Mouse (Mus musculus) subcutaneous adipose tissue, adult 2 months (tissue): Measurements from ENCODE around the gene Ifi208. TPM values are rescaled to one million over a fixed set of nuclear protein-coding genes. Genes with fewer than 3 reads are reported as not detected.

Experiments used
- polyA plus RNA-seq: library from polyadenylated mRNA; depleted of rRNA; stranded (reverse); fragments of >200 nt; gene quantifications from 2 replicates; pipeline ENCODE4 v1.2.3, GENCODE M21; 2012; ENCODE audit warnings: low replicate concordance; rRNA removed

Gene Ifi208
- 1.8 TPM in 2 replicates for polyA plus RNA-seq

GRCm38 (mm10) chr1:173673458-173674097, at the start of gene Ifi208:
TSS of gene Ifi208 (plus strand) at chr1:173673675.

GRCm38 (mm10) chr1:173630622-173631021, 42.9 kb upstream of the Ifi208 start, which contains the start of gene Ifi209:
TSS of gene Ifi209 (plus strand) at chr1:173630917.

GRCm38 (mm10) chr1:173741656-173742055, 68.2 kb downstream of the Ifi208 start, which contains the start of gene Ifi207:
TSS of gene Ifi207 (minus strand) at chr1:173741747.

Other genes with a start within 250 kb of the Ifi208 start
- gene Ifi206, start 182.6 kb upstream of the Ifi208 start, polyA plus RNA-seq, result 0.44 and 2.7 TPM in 2 replicates
- gene Ifi214, start 137.7 kb upstream of the Ifi208 start, polyA plus RNA-seq, result 0.13 TPM in 1 of 2 replicates, not detected in the other
- 1.4 and 4.2 TPM in 2 replicates for gene Ifi213, start 74.4 kb upstream of the Ifi208 start, polyA plus RNA-seq
- 0.49 and 0.95 TPM in 2 replicates for gene Ifi209, start 42.8 kb upstream of the Ifi208 start, polyA plus RNA-seq
- 13.8 and 23.6 TPM in 2 replicates for gene Ifi207, start 68.1 kb downstream of the Ifi208 start, polyA plus RNA-seq
- 4.5 and 4.7 TPM in 2 replicates for gene Ifi204, start 93.3 kb downstream of the Ifi208 start, polyA plus RNA-seq
- 2.6 and 3.2 TPM in 2 replicates for gene Ifi211, start 239.4 kb downstream of the Ifi208 start, polyA plus RNA-seq